Mouse (Mus musculus): ENCODE measurements at regions not wholly inside any gene's neighbourhood (a gene's known extent, or its start where the extent isn't known, plus 50 kb on each side); places are given as distances from the start of the nearest gene placed in this dataset.

GRCm38 (mm10) chr6:15501063-15501462 lies 219.4 kb upstream of the Mdfic start:
- in situ Hi-C loops (cut with MboI, MseI), result loop anchor here in 1 of 2 experiments (5.0 kb wide), 1 partner anchor 46 kb away; no protein-coding TSS in a partner anchor

- in situ Hi-C loops (cut with MboI, MseI), result no loop called here
Measured at GRCm38 (mm10) chr6:15509314-15509713, 211.1 kb upstream of the Mdfic start.

GRCm38 (mm10) chr6:15537279-15537678 lies 183.2 kb upstream of the Mdfic start:
- in situ Hi-C loops (cut with MboI, MseI), result loop anchor here in 1 of 2 experiments (10.0 kb wide), 1 partner anchor 538 kb away; no protein-coding TSS in a partner anchor

GRCm38 (mm10) chr6:15541969-15542368 lies 178.5 kb upstream of the Mdfic start:
- in situ Hi-C loops (cut with MboI, MseI), result loop anchor here in 1 of 2 experiments (5.0 kb wide), 1 partner anchor 70 kb away; no protein-coding TSS in a partner anchor

GRCm38 (mm10) chr6:15543516-15544080 lies 176.9 kb upstream of the Mdfic start:
- in situ Hi-C loops (cut with MboI, MseI), result loop anchor here in 1 of 2 experiments (5.0 kb wide), 1 partner anchor 71 kb away; no protein-coding TSS in a partner anchor

- in situ Hi-C loops (cut with MboI, MseI), result loop anchor here in 1 of 2 experiments (5.0 kb wide), 1 partner anchor 47 kb away; no protein-coding TSS in a partner anchor
Measured at GRCm38 (mm10) chr6:15548833-15549232, 171.6 kb upstream of the Mdfic start.

- in situ Hi-C loops (cut with MboI, MseI), result no loop called here
Measured at GRCm38 (mm10) chr6:15592780-15593179, 127.7 kb upstream of the Mdfic start.

- in situ Hi-C loops (cut with MboI, MseI), result no loop called here
Measured at GRCm38 (mm10) chr6:15597226-15597983, 123.1 kb upstream of the Mdfic start.

GRCm38 (mm10) chr6:15610208-15610607 lies 110.3 kb upstream of the Mdfic start:
- in situ Hi-C loops (cut with MboI, MseI), result no loop called here

- in situ Hi-C loops (cut with MboI, MseI), result no loop called here
Measured at GRCm38 (mm10) chr6:15625910-15626564, 94.4 kb upstream of the Mdfic start.

GRCm38 (mm10) chr6:15638548-15638947 lies 81.9 kb upstream of the Mdfic start:
- in situ Hi-C loops (cut with MboI, MseI), result no loop called here

GRCm38 (mm10) chr6:15639378-15639777 lies 81.1 kb upstream of the Mdfic start:
- in situ Hi-C loops (cut with MboI, MseI), result no loop called here

- in situ Hi-C loops (cut with MboI, MseI), result no loop called here
Measured at GRCm38 (mm10) chr6:15639809-15640479, 80.5 kb upstream of the Mdfic start.

GRCm38 (mm10) chr6:15644311-15644710 lies 76.2 kb upstream of the Mdfic start:
- in situ Hi-C loops (cut with MboI, MseI), result no loop called here

GRCm38 (mm10) chr6:15647499-15647898 lies 73.0 kb upstream of the Mdfic start:
- in situ Hi-C loops (cut with MboI, MseI), result no loop called here

All from T-helper 17 cell (primary cell).